Mouse (Mus musculus): ENCODE data around the gene Uqcrc2. TPM values are rescaled to one million over a fixed set of nuclear protein-coding genes. Genes with fewer than 3 reads are reported as not detected.

The Uqcrc2 gene
- polyA plus RNA-seq, 1 experiment from 2014 or later: 183 TPM

DNA sequence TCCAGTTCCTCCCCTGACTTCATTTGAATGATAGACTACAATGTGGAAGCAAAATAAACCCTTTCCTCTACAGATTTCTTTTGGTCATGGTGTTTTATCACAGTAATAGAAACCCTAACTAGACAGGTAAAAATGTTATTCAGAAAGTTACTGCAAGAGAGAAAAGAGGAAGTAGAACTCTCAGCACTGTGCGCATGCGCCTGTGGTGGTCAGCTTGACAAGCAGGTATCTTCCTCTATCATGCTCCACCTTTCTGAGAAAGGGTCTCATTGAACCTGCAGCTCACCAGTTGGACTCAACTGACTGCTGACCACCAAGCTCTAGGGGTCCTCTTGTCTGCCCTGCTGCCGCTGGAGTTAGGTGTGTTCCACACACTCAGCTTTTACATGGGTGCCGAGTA lies 27.1 kb downstream of the Uqcrc2 start:
- no peak for ATAC-seq (ENCODE audit: borderline replicate concordance, extremely low read depth, low FRiP score, low TSS enrichment)
- H3K36me3 ChIP-seq: peaks cover 29% of the 10 kb centered on the region
- no peak overlapping the region for H3K4me2 ChIP-seq
- no peak overlapping the region for H3K4me3 ChIP-seq
- H3K9ac ChIP-seq: no peak overlapping the region
- 90% methylated on average over 4 of the region's 4 CpGs for WGBS
- H3K27me3 ChIP-seq: no peaks in the 10 kb centered on the region
- no peak overlapping the region for H3K27ac ChIP-seq
- no peaks in the 10 kb centered on the region for H3K9me3 ChIP-seq
- no peaks in the 10 kb centered on the region for H3K4me1 ChIP-seq

DNA sequence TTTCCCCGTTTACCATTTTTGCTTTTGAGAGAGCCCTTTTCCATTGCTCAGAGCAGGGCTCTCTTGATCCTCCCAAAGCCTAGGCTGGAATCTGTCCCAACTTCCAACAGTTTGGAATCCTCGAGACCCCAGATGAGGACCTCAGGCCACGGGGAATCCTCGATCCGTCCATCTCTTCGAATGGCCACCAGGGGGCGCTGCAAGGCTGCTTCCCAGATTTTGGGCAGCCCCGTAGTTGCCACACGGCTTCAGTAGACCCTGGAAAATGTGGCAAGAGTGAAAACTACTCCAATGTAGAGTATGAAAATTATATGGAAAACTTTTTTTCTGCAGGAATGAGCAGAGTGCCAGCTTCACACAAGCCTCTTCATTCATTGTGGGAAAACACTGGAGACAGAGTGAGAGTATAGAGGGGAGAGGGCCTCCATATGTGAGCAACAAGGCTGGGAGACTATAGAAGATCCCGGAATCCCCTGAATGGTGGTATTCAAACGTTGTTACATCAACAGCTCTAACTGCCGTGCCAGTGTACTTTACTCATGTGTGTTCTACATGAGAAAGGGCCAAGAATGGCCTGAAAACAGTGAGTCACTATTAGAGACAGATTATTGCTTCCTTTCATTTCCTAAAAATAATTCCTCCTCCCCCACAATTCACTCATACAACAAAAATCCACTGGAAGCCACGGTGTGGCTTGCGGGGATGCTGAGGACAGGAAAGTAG lies 35.3 kb downstream of the Uqcrc2 start, which contains the start of gene Pdzd9:
TSS of gene Pdzd9 (minus strand) at position 191 of the 723 bp plus-strand sequence.
- Histone ChIP-seq H3K27me3 (no peaks in the 10 kb centered on the region), H3K36me3 (no peaks in the 10 kb centered on the region), H3K9ac (no peak within 1 kb of the TSS), H3K4me1 (no peaks in the 10 kb centered on the region), H3K27ac (no peak within 1 kb of the TSS), H3K4me3 (no peak within 1 kb of the TSS), H3K9me3 (no peaks in the 10 kb centered on the region), H3K4me2 (no peak within 1 kb of the TSS)
- ATAC-seq (ENCODE audit: borderline replicate concordance, extremely low read depth, low FRiP score, low TSS enrichment): peak; percentile 49; the same call in 1 of the 2 replicates
- 24% methylated on average over 14 of the region's 14 CpGs for WGBS

DNA sequence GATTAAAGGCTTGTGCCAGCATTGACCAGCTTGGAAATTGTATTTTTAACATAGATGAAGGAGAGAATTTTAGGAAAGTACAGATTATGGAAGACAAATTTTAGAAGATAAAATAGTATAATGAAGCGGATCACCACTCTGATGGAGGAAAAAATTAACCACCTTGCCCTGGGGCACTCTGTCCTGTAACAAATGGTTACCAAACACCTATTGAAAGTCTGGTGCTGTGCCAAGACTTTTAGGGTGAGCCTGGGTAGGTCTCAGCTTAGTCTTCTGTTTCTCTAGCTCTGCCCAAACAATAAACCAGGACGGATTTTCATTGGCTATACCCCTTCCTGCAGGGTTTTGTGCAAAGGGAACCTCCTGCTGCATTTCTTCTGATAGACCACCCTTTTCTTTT lies 36.3 kb downstream of the Uqcrc2 start:
- no peaks in the 10 kb centered on the region for H3K9me3 ChIP-seq
- H3K27me3 ChIP-seq: no peaks in the 10 kb centered on the region
- peaks cover 1% of the 10 kb centered on the region; the same call in 1 of the 2 replicates for H3K4me1 ChIP-seq
- H3K4me2 ChIP-seq: no peak overlapping the region
- H3K4me3 ChIP-seq: no peak overlapping the region
- H3K27ac ChIP-seq: no peak overlapping the region
- no peaks in the 10 kb centered on the region for H3K36me3 ChIP-seq
- no peak overlapping the region for H3K9ac ChIP-seq
- no peak for ATAC-seq (ENCODE audit: borderline replicate concordance, extremely low read depth, low FRiP score, low TSS enrichment)
- WGBS: 68% methylated on average over 2 of the region's 2 CpGs

DNA sequence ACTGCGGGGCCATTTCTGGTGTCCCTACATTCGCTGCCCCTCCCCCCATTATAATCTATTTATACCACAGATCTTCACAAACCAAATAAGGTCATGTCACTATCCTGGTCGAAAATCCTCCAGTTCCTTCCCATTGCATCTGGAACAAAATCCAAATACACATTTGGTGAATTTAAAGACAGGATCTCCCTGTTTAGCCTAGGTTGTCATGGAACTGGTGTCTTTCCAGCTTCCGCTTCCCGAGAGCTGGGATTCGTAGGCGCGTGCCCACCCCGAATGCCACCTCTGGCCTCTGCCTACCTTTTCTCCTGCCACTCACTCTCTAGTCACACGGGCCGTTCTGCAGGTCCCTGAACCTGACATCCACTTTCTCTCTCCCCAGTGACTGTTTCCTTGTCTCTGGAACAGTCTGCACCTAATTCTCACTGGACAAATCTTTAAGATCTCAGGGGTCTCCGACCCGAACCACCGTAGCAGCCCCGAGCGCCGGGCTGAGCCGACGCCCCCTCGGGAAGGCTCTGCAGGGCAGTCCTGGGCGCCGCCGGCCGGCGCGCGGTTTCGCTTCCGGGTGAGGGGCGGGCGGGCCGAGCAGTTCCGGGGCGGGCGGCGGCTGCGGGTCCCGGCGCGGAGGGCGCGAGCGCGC lies 42.1 kb downstream of the Uqcrc2 start, which contains the start of gene Mosmo:
TSS of gene Mosmo (plus strand) at position 618 of the 643 bp plus-strand sequence.
- WGBS: 1% methylated on average over 44 of the region's 44 CpGs
- ATAC-seq (ENCODE audit: borderline replicate concordance, extremely low read depth, low FRiP score, low TSS enrichment): peak; percentile 91
- H3K36me3 ChIP-seq: no peaks in the 10 kb centered on the region

DNA sequence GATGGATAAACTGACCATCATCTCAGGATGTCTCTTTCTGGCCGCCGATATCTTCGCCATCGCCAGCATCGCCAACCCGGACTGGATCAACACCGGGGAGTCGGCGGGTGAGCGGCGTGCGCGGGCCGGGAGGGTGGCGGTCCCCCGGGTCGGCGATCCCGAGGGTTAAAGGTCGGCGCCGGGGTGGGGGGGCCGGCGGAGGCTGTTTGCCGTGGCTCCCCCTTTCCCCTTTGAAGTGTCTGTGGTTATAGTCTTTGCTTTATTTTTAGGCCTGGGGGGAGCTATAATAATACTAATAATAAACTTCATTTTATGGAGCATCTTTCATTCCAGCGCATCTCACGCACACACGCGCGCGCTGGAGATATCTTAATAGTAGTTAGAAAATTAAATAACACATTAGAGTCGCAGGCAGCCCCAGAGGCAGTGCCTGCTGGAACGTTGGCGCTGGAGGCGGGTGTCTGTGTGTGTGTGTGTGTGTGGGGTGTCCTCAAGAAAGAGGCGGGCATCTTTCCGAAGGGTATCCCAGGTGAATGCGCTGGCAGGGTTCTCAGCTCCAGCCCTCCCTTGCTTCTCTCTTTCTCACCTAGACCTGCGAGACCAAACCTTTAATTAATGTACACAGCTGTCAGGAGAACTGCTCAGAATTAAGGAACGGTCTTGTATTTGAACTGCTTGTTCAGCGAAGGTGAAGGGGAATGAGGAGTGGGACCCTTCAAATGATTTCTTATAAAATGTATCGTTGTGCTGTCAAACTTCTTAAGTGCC lies 43.0 kb downstream of the Uqcrc2 start:
- Histone ChIP-seq H3K27ac (peak overlapping the region; percentile 80), H3K4me3 (peak overlapping the region; percentile 90), H3K27me3 (no peaks in the 10 kb centered on the region), H3K36me3 (no peaks in the 10 kb centered on the region), H3K9ac (peak overlapping the region; percentile 74), H3K9me3 (no peaks in the 10 kb centered on the region), H3K4me2 (peak overlapping the region; percentile 73), H3K4me1 (peaks cover 38% of the 10 kb centered on the region)
- peak; percentile 58 for ATAC-seq (ENCODE audit: borderline replicate concordance, extremely low read depth, low FRiP score, low TSS enrichment)
- 2% methylated on average over 42 of the region's 42 CpGs for WGBS

More for the DNA sequence above, 42.1 kb downstream of the Uqcrc2 start, which contains the start of gene Mosmo:
- H3K4me2 ChIP-seq: peak within 1 kb of the TSS; percentile 73
- H3K27me3 ChIP-seq: no peaks in the 10 kb centered on the region
- H3K4me1 ChIP-seq: peaks cover 38% of the 10 kb centered on the region
- H3K27ac ChIP-seq: peak within 1 kb of the TSS; percentile 80
- peak within 1 kb of the TSS; percentile 90 for H3K4me3 ChIP-seq
- no peaks in the 10 kb centered on the region for H3K9me3 ChIP-seq
- peak within 1 kb of the TSS; percentile 74 for H3K9ac ChIP-seq

DNA sequence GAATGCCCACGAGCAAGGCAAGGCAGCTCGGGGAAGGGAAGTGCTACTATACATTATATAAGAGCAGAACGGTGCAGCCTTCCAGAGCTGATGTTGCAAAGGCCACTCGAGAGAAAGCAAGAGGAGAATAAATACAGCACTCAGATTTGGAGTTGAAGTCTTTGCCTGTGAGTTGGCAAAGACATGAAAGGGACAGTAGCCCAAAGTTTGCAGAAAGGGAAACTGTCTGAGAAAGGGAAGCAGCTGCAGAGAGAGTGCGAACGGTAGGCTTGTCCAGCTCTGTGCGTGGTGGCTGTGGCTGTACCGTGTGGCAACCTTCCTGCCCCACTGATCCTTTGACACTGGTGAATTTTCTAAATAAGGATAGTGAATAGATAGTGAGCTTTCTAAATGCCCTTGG lies 44.0 kb downstream of the Uqcrc2 start:
- WGBS: 17% methylated on average over 8 of the region's 8 CpGs
- peak overlapping the region; percentile 90 for H3K4me3 ChIP-seq
- H3K9ac ChIP-seq: 0 out of 2 replicates have a peak overlapping the region, but pooled peaks have one; percentile 74
- H3K4me2 ChIP-seq: peak overlapping the region; percentile 73
- peaks cover 38% of the 10 kb centered on the region for H3K4me1 ChIP-seq
- peak overlapping the region; percentile 63 for H3K27ac ChIP-seq
- no peaks in the 10 kb centered on the region for H3K36me3 ChIP-seq
- no peaks in the 10 kb centered on the region for H3K9me3 ChIP-seq
- no peaks in the 10 kb centered on the region for H3K27me3 ChIP-seq
- peak; percentile 37; the same call in 1 of the 2 replicates for ATAC-seq (ENCODE audit: borderline replicate concordance, extremely low read depth, low FRiP score, low TSS enrichment)

DNA sequence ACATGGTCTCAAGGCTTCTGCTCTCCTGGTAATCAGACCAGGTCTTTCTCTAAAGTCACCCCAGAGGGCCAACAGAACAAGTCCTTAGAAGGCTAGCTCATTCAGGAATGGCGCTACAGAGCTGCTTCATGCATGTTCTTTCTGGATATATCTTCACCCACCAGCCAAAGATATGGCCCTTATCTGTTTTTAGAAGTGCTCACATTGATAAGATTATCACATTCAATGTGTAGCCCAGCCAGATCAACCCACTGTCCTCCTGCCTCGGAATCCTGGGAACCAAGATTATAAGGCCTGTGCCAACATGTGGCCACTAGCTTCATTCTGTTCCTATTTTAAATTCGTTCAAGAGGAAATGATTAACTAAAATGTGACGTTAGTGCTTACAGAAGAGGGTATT lies 47.0 kb downstream of the Uqcrc2 start:
- H3K36me3 ChIP-seq: no peaks in the 10 kb centered on the region
- H3K9me3 ChIP-seq: no peaks in the 10 kb centered on the region
- no peak for ATAC-seq (ENCODE audit: borderline replicate concordance, extremely low read depth, low FRiP score, low TSS enrichment)
- no peaks in the 10 kb centered on the region for H3K27me3 ChIP-seq
- H3K27ac ChIP-seq: no peak overlapping the region
- 61% methylated on average over 4 of the region's 4 CpGs for WGBS
- H3K4me3 ChIP-seq: no peak overlapping the region
- no peak overlapping the region for H3K4me2 ChIP-seq
- no peak overlapping the region for H3K9ac ChIP-seq
- peaks cover 42% of the 10 kb centered on the region for H3K4me1 ChIP-seq

DNA sequence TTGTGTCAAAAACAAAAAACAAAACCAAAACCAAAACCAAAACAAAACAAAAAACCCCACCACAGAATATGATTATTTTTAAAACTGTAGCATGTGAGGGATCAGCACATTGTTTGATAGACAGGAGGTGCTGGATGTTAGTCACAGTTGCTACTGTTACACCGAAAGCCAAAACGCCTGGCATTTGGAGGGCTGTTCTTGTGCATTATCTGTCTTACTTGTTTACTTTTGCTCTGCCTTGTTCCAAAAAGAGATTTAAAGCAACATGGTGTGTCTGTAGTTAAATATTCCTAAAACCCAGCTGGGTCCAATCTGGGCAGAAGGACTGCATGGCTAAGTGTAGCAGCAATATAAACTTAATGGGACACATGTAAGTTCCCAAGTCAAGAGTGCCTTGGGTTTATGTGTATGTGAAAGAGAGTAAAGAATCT lies 49.8 kb downstream of the Uqcrc2 start:
- H3K4me1 ChIP-seq: peaks cover 24% of the 10 kb centered on the region; the same call in 1 of the 2 replicates
- 0 out of 2 replicates have a peak overlapping the region, but pooled peaks have one; percentile 16 for H3K4me2 ChIP-seq
- no peaks in the 10 kb centered on the region for H3K27me3 ChIP-seq
- no peak overlapping the region for H3K9ac ChIP-seq
- H3K9me3 ChIP-seq: no peaks in the 10 kb centered on the region
- ATAC-seq (ENCODE audit: borderline replicate concordance, extremely low read depth, low FRiP score, low TSS enrichment): peak; percentile 86
- no peak overlapping the region for H3K27ac ChIP-seq
- no peak overlapping the region for H3K4me3 ChIP-seq
- 40% methylated on average over 2 of the region's 2 CpGs for WGBS
- H3K36me3 ChIP-seq: no peaks in the 10 kb centered on the region

DNA sequence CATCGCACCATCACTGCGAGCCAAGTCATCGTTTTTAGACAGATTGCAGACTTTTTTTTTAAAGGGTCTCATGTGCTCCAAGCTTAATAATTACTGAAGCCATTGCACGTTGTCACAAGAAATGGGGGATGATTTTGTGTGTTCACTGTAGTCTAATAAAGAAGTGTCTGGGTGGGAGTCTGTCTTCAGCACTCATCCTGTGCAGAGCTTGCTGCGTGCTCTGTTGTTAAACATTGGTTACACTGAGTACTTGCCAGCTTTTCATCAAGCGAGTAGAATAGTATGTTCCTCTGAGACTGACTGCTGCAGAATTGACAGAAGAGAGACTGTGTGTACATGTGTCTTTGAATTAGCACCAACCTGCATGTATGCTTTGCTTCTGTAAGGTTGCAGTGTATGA lies 50.3 kb downstream of the Uqcrc2 start:
- H3K27ac ChIP-seq: 0 out of 2 replicates have a peak overlapping the region, but pooled peaks have one; percentile 21
- H3K9me3 ChIP-seq: no peaks in the 10 kb centered on the region
- H3K9ac ChIP-seq: no peak overlapping the region
- H3K4me1 ChIP-seq: peaks cover 20% of the 10 kb centered on the region; the same call in 1 of the 2 replicates
- no peak for ATAC-seq (ENCODE audit: borderline replicate concordance, extremely low read depth, low FRiP score, low TSS enrichment)
- 46% methylated on average over 6 of the region's 6 CpGs for WGBS
- no peak overlapping the region for H3K4me3 ChIP-seq
- H3K27me3 ChIP-seq: no peaks in the 10 kb centered on the region
- H3K4me2 ChIP-seq: peak overlapping the region; percentile 16; the same call in 1 of the 2 replicates
- H3K36me3 ChIP-seq: no peaks in the 10 kb centered on the region

DNA sequence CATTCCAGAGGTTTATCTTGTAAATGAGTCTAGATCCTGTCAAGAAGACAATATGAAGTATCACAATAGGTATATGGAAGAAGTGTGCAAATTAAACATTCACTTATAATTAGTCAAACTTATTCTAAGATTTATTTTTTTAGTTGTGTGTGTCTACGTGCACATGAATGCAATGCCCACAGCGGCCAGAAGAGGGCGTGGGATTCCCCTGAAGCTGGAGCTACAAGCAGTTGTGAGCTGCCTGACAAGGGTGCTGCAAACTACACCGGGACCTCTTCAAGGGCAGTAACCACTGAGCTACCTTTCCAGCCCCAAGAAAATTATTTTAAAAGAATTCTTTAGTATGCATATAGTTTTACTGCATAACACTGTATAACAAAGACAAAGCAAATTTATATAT lies 55.7 kb downstream of the Uqcrc2 start:
- peaks cover 6% of the 10 kb centered on the region; the same call in 1 of the 2 replicates for H3K4me1 ChIP-seq
- H3K9ac ChIP-seq: no peak overlapping the region
- H3K27me3 ChIP-seq: no peaks in the 10 kb centered on the region
- H3K36me3 ChIP-seq: 0 out of 2 replicates have a peak, but pooled peaks cover 4% of the 10 kb centered on the region
- H3K27ac ChIP-seq: no peak overlapping the region
- no peak overlapping the region for H3K4me2 ChIP-seq
- no peaks in the 10 kb centered on the region for H3K9me3 ChIP-seq
- H3K4me3 ChIP-seq: no peak overlapping the region
- 71% methylated on average over 4 of the region's 4 CpGs for WGBS
- no peak for ATAC-seq (ENCODE audit: borderline replicate concordance, extremely low read depth, low FRiP score, low TSS enrichment)

DNA sequence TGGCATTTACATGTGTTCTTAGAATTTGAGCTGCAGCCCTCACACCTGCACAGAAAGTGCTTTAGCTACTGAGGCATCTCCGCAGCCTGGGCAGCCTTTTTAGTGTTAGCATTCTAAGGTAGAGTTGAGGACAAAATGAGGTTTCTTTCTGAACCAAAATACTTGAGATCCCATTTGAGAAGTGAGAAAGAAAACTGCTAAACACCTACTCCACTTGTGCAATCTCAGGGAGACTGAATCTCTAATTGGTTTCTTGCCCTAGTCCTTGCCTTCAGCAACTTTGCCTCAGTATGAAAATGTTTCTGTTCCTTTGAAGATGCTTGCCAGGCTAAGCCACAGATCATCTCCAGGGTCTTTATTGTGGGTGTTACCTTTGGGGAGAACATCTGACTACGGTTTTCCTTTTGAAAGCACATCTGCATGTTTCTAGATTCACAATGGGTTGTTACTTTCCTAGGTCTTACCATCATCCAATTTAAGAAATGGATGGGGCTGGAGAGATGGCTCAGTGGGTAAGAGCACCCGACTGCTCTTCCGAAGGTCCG lies 58.9 kb downstream of the Uqcrc2 start:
- peaks cover 4% of the 10 kb centered on the region; the same call in 1 of the 2 replicates for H3K36me3 ChIP-seq
- H3K4me1 ChIP-seq: no peaks in the 10 kb centered on the region
- WGBS: 96% methylated on average over 5 of the region's 5 CpGs
- no peak overlapping the region for H3K4me3 ChIP-seq
- H3K4me2 ChIP-seq: no peak overlapping the region
- H3K27ac ChIP-seq: no peak overlapping the region
- no peaks in the 10 kb centered on the region for H3K27me3 ChIP-seq
- H3K9me3 ChIP-seq: no peaks in the 10 kb centered on the region
- no peak overlapping the region for H3K9ac ChIP-seq
- no peak for ATAC-seq (ENCODE audit: borderline replicate concordance, extremely low read depth, low FRiP score, low TSS enrichment)
